Mouse (Mus musculus) adrenal gland, postnatal 25 days (tissue): Measurements from ENCODE around the gene Bcl9l. TPM values are rescaled to one million over a fixed set of nuclear protein-coding genes. Genes with fewer than 3 reads are reported as not detected.
A peak's percentile ranks its signal among the peaks of the same experiment; 100 is the strongest.

Experiments used
- DNase-seq: peaks from one replicate; pipeline ENCODE4 v3.0.0; 2021; ENCODE audit warnings: mixed read lengths
- total RNA-seq: library from RNA; stranded (reverse); gene quantifications from 2 replicates; pipeline ENCODE4 v1.2.3, GENCODE M21; 2021

Gene Bcl9l
- total RNA-seq, 1 experiment from 2014 or later, result 82.0 TPM

GRCm38 (mm10) chr9:44483510-44484044 is 952 bp downstream of the Bcl9l start:
- peak; percentile 68 for DNase-seq

GRCm38 (mm10) chr9:44484311-44485104 is 1.9 kb downstream of the Bcl9l start:
- no peak for DNase-seq

- no peak for DNase-seq
Measured at GRCm38 (mm10) chr9:44485105-44485515, 2.5 kb downstream of the Bcl9l start.

- no peak for DNase-seq
Measured at GRCm38 (mm10) chr9:44485516-44486161, 3.0 kb downstream of the Bcl9l start.

GRCm38 (mm10) chr9:44486335-44486734 is 3.7 kb downstream of the Bcl9l start:
- DNase-seq, result peak; percentile 74

- DNase-seq, result no peak
Measured at GRCm38 (mm10) chr9:44486741-44487421, 4.3 kb downstream of the Bcl9l start.

GRCm38 (mm10) chr9:44487441-44487840 is 4.8 kb downstream of the Bcl9l start:
- peak; percentile 81 for DNase-seq

GRCm38 (mm10) chr9:44488416-44488815 is 5.8 kb downstream of the Bcl9l start:
- DNase-seq, result no peak

GRCm38 (mm10) chr9:44488855-44489381 is 6.3 kb downstream of the Bcl9l start:
- no peak for DNase-seq

- DNase-seq, result no peak
Measured at GRCm38 (mm10) chr9:44489651-44490085, 7.0 kb downstream of the Bcl9l start.

GRCm38 (mm10) chr9:44490086-44490967 is 7.7 kb downstream of the Bcl9l start:
- no peak for DNase-seq

GRCm38 (mm10) chr9:44491351-44491750 is 8.7 kb downstream of the Bcl9l start:
- DNase-seq, result no peak

GRCm38 (mm10) chr9:44492631-44493461 is 10.2 kb downstream of the Bcl9l start:
- no peak for DNase-seq

- no peak for DNase-seq
Measured at GRCm38 (mm10) chr9:44494261-44494862, 11.7 kb downstream of the Bcl9l start.

GRCm38 (mm10) chr9:44494863-44495809 is 12.5 kb downstream of the Bcl9l start:
- no peak for DNase-seq

GRCm38 (mm10) chr9:44495810-44496344 is 13.3 kb downstream of the Bcl9l start:
- DNase-seq, result no peak

GRCm38 (mm10) chr9:44496803-44497461 is 14.3 kb downstream of the Bcl9l start:
- no peak for DNase-seq
